Mouse (Mus musculus) telencephalon, adult 2 months (tissue): ENCODE results near the gene Sema5b.
"Not testable (repeated sequence)": the region's sequence is repeated elsewhere in the genome, so short reads cannot be mapped to it uniquely, and the experiment has no call there.

ENCODE experiments used
- DNase-seq: peaks from one replicate; pipeline ENCODE4 v3.0.0-alpha.2; 2011; ENCODE audit warnings: low read depth, low spot score

The Sema5b gene

DNA sequence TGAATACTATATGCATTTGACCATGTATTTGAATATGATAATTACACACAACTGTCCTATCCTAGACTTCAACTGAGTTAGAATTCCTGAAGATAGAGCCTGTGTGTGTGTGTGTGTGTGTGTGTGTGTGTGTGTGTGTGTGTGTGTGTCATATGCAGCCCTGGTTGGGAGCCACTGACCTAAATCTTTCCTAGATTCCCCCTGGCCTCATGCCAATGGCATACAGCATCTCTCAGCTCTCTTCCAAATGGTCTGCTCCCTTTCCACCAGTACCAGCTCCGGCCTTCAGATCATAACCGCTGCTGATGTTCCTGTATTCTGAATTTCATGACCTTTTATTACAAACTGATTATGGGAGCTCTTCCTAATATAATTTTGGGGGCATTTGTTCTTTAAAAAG, 8.4 kb downstream of the Sema5b start:
- DNase-seq, result no peak

DNA sequence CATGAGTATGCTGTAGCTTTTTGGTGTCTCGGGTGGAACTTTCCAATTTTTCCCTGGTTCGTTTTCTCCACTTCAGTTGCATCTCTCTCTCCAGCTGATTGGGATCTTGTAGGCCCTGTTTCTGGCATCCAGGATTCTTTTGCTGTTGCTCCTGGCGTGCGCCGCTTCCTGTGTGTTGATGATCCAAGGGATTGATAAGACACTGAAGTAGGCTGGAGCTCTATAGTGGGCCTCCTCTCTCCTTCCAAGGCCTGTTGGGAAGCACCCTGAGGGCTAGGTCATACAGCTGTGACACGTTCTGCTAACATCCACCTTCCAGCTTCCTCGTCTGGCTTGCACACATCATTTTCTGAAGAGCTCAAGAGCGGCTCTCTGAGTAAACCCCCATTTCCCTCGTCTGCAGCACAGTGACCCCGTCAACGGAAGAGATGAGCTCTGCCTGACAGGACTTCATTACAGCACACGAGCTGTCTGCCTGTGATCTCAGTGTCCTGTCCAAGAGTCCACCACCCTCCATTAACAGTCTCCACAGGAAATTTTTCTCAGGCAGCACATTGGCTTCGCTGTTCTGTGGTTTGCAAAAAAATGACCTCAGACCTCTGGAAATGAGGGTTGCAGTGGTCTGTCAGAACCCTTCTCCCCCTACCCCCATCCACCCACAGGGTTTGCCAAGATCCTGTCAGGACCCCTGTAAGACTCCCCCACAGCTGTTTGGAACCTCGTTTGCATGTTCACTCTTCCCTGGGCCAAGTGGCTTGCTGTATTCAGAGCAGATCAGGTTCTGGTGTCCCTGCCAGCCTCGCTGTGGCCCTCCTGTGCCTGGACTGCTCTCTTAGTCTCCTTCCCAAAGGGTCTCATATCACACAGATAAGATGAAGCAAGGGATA, 14.9 kb downstream of the Sema5b start:
- DNase-seq, result no peak

DNA sequence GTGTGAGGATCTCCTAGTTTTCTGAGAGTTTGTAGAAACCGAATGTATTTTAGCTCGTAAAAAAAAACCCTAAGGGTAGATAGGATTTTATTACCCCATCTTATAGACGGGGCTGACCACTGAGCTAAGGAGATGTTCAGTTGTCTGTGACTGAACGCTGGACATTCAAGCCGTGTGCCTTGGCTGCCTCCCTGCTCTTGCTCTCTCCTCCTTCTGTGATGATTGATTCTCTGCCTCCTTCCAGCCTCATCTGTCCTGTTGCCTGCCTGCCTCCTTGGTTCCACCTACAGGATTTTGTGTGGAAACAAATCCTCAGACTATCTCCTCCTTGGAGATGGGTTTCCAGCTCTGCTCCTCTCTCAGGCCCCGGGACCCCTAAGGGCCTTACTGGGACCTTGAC, 16.1 kb downstream of the Sema5b start:
- no peak for DNase-seq

DNA sequence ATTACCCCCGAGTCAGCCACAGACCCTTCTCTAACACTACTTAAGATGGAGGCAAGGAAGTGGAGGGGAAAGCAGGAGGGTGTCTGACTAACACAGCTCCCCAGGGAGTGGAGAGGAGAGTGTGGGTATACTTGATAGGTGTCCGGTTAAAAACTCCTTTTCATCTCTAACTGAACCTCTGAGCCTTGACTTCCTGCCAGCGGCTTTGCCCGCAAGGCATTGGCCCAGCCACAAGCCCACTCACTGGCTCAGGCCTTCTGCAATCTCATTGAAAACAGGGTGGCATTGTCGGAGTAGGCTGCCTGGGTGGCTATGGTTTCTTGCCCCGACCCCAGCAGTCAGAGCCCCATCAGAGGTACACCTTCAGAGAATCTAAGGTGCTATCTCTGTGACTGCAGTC, 20.6 kb downstream of the Sema5b start:
- DNase-seq, result no peak

DNA sequence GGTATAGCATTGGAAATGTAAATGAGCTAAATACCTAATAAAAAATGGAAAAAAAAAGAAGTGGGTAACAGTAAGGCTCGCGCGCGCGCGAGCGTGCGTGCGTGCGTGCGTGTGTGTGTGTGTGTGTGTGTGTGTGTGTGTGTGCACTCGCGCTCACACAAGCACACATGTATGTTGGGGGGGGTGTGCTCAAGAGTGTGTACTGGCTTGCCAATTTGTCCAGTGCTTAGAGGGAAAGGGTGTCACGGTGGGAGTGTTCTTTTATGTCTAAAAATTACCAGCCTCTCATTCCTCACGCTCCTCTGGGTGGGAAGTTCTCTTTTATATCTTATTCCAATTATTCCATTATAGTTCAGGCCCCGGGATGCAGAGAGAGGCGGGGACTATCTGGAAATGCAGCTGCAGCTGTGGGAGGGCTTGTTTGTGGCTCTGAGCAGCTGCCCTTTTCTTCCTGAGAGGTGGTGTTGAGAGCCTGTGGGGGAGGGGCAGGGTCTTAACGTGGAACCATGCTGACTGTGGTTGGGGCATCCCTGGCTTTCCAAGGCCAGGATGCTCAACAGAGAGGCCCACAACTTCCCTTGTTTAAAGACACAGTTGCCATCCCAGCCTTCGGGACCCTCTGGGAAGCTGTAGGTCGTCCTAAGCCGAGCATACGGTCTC, 23.4 kb downstream of the Sema5b start:
- no peak for DNase-seq

DNA sequence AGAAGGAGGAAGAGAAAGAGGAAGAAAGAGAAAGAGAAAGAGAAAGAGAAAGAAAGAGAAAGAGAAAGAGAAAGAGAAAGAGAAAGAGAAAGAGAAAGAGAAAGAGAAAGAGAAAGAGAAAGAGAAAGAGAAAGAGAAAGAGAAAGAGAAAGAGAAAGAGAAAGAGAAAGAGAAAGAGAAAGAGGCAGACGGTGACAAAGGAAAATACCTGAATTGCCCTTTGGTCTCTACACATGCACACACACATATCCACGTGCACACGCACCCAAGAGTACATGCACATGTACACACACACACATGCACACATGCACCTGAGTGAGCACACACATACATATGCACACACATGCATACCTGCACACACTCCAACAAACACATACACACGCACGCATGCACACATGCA, 24.7 kb downstream of the Sema5b start:
- DNase-seq, result not testable (repeated sequence)

DNA sequence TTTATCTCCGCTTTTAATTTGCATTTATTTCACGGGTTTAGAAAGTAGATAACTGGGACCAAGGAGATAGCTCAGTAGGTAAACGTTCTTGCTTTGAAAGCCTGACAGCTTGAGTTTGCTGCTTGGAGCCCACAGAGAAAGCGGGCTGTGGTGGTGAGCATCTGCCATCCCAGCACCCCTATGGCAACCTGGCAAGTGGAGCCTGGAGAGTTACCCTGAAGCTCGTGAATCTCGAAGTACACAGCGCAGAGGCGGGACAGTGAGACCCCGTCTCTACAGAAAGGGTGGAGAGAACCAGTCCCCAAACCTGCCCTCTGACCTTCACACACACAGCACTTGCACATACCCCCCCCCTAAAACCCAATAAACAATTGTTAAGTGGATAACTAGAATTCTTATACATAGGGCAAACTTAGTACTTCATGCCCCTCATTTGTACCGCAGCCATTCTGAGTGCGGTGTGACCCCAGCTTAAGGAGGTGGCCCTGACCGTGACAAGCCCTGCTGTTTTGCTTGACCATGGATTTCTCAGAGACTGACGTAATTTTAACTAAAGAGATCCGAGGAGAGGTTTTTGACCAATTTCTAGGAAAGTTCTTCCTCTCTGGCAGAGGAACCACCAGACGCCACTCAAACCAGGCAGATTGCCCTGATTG, 27.4 kb downstream of the Sema5b start:
- no peak for DNase-seq

DNA sequence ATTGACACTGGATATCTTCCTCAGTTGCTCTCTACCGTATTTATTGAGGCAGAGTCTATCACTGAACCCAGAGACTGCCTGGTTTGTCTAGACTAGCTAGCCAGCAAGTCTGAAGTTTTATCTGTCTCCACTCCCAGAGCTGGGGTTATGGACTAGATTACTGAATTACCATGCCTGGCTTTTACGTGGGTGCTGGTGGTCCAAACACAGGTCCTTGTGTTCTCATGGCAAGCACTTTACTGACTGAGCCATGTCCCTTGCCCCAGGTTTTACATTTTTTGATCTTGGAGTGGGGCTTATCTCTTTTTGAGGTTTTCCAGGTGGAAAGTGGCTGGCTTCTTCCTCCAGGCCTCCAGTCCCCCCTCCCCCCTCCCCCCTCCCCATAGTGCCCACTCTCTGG, 28.4 kb downstream of the Sema5b start:
- DNase-seq, result no peak

DNA sequence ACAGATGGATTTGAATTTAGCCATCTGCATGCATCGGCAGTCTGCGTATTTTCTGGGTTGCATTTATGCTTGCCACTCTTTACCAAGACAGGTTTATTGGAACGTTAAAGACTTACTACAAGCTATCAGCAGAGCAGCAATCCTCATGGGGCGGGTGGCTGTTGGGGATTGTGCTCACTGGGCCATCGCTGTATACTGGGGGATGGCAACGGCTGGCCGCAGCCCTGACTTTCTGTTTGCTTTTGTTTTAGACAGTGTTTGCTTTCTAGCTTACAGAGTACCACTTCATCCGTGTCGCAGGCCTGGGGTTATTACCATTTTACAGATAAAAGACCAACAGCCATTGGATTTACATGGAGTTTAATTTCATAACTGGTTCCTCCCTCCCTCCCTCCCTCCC, 28.8 kb downstream of the Sema5b start:
- no peak for DNase-seq

DNA sequence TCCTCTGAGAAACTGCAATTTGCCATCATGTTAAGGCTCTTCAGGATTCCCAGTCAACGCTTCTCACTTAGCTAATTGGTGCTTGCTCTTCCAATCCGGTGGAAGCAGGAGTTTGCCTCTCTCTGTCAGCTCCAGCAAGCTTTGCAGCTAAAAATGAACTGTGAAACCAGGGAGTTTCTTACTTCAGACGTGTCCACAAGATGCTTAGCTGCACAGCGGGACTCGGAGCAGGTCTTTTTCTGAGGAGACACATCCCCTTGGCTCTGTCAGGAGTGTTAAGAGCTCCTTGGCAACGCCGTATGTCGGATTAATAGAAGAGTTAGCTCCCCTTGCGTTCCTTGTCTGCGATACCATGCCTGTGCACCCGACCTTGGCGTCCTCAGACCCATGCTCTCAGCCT, 29.7 kb downstream of the Sema5b start:
- DNase-seq, result peak; percentile 65

DNA sequence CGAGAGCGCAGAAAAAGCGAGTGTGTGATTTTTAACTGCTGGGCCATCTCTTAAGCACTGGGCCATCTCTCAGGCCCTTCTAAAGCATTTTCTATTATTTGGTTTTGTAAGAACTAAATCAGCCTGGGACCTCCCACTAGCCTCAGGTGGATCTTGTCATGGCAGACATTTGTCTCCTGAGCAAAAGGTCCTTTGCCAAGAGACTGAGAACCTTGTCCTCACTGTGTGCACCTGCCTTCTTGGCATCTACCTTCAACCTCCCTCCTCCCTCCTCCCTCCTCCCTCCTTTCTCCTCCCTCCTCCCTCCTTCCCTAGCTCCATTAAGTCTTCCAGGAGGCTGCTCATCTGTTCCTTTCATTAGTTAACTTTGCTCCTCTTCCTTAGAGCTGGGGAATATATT, 32.6 kb downstream of the Sema5b start:
- no peak for DNase-seq

DNA sequence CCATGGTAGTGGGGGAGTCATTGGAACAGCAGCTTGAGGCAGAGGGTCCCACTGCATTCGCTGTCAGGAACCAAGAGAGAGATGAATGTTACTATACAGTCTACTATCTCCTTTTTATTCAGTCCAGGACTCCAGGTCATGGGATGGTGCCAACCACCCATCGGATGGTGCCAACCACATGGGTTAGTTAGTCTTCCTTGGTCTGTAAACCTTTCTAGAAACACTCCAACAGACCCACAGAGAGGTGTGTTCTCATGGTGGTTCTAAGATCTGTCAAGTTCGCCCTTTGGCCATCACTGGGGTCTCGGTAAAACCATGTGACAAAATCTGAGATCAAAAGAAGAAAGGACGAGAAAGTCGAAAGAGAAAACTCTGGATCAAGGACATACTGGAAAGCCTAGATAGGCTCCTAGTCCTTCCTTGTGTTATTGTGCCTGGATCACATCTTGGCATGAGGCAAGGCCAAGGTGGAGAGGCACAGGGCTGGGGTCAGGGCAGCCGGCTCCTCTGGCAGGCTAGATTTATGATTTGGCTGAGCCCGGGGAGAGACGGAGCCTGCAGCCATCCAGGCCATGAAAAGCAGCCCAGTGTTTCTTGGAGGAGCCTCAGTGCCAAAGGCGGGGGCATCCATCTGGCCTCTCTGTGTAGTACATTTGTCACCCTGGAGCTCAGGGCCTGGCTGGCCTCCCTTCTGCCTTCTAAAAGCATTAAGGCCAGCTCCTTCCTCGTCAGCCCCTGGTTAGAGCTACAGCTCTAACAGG, 36.4 kb downstream of the Sema5b start:
- no peak for DNase-seq

DNA sequence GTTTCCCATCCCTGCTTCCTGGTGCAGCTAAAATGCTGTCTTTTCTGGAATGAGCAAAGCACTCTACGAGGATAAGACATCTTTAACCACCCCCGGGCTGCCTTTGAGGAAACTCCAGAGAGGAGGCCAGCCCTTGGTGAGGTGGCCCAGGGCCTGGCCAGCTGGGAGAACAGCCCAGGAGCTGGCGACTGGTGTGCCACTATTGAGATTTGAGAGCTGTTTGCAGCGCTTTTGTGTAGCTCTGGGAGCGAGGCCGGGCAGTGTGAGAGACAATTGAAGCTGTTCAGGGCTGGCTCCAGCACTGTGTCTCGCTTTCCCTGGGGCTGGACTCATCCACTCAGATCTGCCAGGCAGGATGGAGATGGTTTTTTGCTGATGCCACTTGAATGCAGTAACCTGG, 40.4 kb downstream of the Sema5b start:
- no peak for DNase-seq

DNA sequence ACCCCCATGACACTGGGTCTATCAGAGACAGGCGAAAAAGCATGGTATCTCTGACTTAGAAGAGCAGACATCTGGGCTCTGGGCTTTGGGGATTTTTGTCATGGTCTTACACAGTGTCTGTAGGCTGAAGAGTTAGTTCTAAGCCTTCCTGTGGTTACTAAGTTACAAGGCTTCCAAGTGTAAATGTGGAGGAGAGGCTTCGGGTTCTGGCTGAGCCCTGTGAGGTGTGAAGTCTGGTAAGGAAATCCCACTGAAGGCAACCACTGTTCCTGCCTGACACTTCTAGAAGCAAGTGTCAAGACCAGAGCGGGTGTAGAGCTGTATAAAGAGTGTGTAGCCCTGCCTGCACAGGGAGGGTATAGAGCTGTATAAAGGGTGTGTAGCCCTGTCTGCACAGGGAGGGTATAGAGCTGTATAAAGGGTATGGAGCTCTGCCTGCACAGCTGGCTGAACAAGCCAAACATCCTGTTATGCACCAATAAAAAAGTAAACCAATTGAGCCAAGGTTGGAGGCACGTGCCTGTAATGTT, 42.7 kb downstream of the Sema5b start:
- peak; percentile 32 for DNase-seq

DNA sequence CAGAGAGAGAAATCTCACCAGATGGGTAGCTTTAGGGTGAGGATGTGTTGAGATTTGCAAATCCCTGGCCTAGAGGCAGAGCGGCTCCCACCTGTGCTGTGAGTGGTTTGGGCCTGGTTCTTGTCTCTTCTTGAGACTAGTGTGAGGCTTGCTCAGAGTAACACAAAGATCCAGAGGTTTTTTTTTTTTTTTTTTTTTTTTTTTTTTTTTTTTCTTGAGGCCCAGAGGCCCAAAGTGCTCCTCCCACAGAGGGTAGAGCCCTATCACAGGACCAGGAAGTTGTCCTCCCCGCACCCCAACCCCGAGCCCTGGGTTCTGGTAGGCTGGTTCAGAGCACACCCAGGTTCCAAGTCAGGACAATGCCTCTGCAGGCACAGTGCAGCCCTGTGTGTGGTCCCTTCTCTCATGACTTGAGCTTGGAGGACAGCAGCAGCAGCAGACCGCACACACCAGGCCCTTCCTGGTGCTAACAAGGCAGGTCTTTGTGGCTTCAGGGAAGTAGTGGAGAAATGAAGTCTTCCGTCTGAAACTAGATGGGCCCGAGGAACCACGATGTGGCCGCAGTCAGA, 44.3 kb downstream of the Sema5b start:
- no peak for DNase-seq

DNA sequence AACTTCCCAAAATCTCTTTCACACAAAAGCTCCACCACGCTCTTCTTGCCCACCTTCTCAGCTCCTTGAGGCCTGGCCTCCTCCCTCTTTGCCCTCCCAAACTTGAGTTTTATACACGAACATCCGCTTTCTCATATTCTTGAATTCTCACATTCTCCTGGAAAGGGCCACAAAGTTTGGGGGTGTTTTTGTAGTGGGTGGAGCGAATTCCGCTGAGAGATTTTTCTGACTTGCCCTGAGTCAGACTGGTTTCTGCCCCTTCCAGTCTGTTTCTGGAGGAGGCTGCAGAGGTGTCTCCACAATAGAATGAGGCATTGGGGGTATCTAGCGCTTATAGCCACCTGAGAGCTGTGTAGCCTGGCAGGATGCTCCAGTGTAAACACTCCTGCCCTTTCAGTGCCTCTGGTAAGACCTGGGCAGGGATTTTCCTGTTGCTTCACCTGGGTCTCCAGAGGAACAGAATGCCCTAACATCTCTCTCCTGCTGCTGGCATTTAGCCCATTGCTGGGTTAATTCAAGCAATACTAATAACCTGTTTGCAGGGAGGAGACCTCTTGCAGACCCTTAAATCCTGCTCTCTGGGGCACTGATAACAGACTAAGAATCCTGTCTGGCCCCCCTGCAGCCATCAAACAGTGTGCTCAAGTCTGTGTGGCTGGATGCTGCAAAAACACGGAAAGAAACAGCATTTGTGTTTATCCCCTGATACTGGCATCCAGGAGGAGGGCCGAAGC, 46.3 kb downstream of the Sema5b start:
- no peak for DNase-seq

DNA sequence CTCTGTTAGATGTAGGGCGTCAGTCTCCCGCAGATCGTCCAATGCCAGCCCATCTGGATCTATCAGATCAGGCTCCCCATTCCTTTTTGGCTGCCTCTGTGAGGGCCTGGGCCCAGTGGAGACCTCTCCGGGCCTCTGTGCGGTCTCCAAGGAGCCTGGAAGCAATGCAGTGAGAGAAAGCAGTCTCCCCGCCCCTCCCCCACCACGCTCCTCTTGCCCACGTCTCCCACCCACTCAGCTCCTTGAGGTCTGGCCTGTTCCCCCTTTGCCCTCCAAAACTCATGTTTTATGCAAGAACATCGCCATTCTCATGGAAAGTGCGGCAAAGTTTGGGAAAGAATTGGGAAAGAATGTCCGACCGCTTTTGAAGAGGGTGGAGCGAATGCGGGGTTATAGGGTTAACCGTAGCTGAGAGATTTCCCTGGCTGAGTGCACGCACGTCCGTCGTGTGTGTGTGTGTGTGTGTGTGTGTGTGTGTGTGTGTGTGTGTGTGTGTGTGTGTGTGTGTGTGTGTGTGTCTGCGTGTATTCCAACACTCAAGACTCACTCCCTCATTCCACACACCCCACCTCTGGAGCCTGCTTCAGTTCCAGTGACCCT, 47.0 kb downstream of the Sema5b start:
- DNase-seq, result no peak

DNA sequence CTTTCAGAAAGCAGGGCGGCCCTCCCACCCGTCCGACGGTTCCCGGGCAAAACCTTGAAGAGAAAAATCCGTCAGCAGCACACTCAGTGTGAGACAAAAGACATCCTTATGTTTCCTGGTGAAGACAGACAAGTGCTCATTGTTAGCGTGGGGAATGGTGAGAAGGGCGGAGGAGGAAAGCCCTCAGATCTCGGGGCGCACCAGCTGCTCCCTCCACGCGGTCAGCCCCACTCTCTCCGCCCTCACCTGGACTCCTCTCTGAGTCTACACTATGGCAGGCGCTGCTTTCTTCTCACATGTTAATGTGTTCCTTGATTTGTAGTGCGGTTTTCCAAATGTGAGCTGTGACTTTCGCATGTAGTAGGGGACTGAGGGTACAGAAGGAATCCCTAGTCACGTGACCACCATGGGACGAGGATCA, 47.8 kb downstream of the Sema5b start:
- no peak for DNase-seq

DNA sequence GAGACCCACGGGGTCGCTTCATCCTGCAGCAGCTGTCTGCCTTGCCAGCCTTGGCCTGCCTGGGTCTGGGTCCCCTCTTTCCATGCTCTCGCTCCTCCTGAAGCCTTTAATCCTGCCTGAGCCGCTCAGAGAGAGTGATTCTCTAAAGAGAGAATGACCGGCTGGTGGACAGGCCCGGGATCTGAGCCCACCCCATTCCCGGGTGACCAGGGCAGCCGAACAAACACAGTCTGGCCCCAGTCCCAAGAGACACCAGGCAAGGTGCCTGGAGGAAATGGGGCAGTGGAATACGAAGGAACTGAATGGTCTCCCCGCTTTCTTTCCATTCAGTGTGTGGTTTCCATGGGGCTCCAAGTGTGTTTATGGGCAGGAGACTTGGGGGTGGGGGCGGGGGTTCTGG, 50.8 kb downstream of the Sema5b start:
- no peak for DNase-seq
